Mouse (Mus musculus): Measurements from ENCODE around the gene Apoc4.

Apoc4 gene

GRCm38 (mm10) chr7:19677872-19678271 is 3.4 kb downstream of the Apoc4 start, which contains the start of gene Apoc2:
Apoc2 (minus strand) TSS chr7:19677941.
- DNase-seq (ENCODE audit: low spot score in 2 of 2) = no peak

- no peak for DNase-seq (ENCODE audit: low spot score in 2 of 2)
Observed at GRCm38 (mm10) chr7:19676662-19677061, 4.6 kb downstream of the Apoc4 start.

- no peak for DNase-seq (ENCODE audit: low spot score in 2 of 2)
Observed at GRCm38 (mm10) chr7:19675824-19676223, 5.5 kb downstream of the Apoc4 start.

GRCm38 (mm10) chr7:19673083-19673699 is 8.1 kb downstream of the Apoc4 start:
- DNase-seq (ENCODE audit: low spot score in 2 of 2) = no peak

GRCm38 (mm10) chr7:19671511-19671910 is 9.8 kb downstream of the Apoc4 start:
- DNase-seq (ENCODE audit: low spot score in 2 of 2) = no peak

- DNase-seq (ENCODE audit: low spot score in 2 of 2) = peak; percentile 81 to 89
Observed at GRCm38 (mm10) chr7:19668947-19669721, 12.1 kb downstream of the Apoc4 start.

- DNase-seq (ENCODE audit: low spot score in 2 of 2) = no peak
Observed at GRCm38 (mm10) chr7:19667434-19667833, 13.8 kb downstream of the Apoc4 start.

GRCm38 (mm10) chr7:19666750-19667149 is 14.5 kb downstream of the Apoc4 start:
- DNase-seq (ENCODE audit: low spot score in 2 of 2) = no peak

- peak; percentile 94 to 96 for DNase-seq (ENCODE audit: low spot score in 2 of 2)
Observed at GRCm38 (mm10) chr7:19664955-19665841, 16.1 kb downstream of the Apoc4 start, which contains the start of gene Clptm1. Clptm1 (minus strand) TSS chr7:19665033.

GRCm38 (mm10) chr7:19664455-19664954 is 16.8 kb downstream of the Apoc4 start:
- no peak for DNase-seq (ENCODE audit: low spot score in 2 of 2)

GRCm38 (mm10) chr7:19663940-19664339 is 17.3 kb downstream of the Apoc4 start:
- DNase-seq (ENCODE audit: low spot score in 2 of 2) = no peak

- no peak for DNase-seq (ENCODE audit: low spot score in 2 of 2)
Observed at GRCm38 (mm10) chr7:19652614-19653013, 28.7 kb downstream of the Apoc4 start.

- DNase-seq (ENCODE audit: low spot score in 2 of 2) = no peak
Observed at GRCm38 (mm10) chr7:19651063-19651786, 30.1 kb downstream of the Apoc4 start.

- no peak for DNase-seq (ENCODE audit: low spot score in 2 of 2)
Observed at GRCm38 (mm10) chr7:19641223-19641622, 40.1 kb downstream of the Apoc4 start.

GRCm38 (mm10) chr7:19635074-19635827 is 46.0 kb downstream of the Apoc4 start:
- no peak for DNase-seq (ENCODE audit: low spot score in 2 of 2)

- DNase-seq (ENCODE audit: low spot score in 2 of 2) = no peak
Observed at GRCm38 (mm10) chr7:19634591-19634990, 46.7 kb downstream of the Apoc4 start.

- no peak for DNase-seq (ENCODE audit: low spot score in 2 of 2)
Observed at GRCm38 (mm10) chr7:19633855-19634254, 47.4 kb downstream of the Apoc4 start.

GRCm38 (mm10) chr7:19633197-19633596 is 48.1 kb downstream of the Apoc4 start:
- DNase-seq (ENCODE audit: low spot score in 2 of 2) = no peak

- no peak for DNase-seq (ENCODE audit: low spot score in 2 of 2)
Observed at GRCm38 (mm10) chr7:19632720-19633119, 48.6 kb downstream of the Apoc4 start.

- no peak for DNase-seq (ENCODE audit: low spot score in 2 of 2)
Observed at GRCm38 (mm10) chr7:19632275-19632674, 49.0 kb downstream of the Apoc4 start.

GRCm38 (mm10) chr7:19629361-19629734 is 51.9 kb downstream of the Apoc4 start, which contains the start of gene Relb:
Relb (minus strand) TSS chr7:19629438.
- peak; percentile 88 to 89 for DNase-seq (ENCODE audit: low spot score in 2 of 2)
